Mouse (Mus musculus) T-cell, adult 2 months (primary cell): ENCODE measurements around the gene Nxn.

Experiments used
- DNase-seq: peaks from one replicate; pipeline ENCODE4 v3.0.0; 2022; ENCODE audit warnings: low spot score

Gene Nxn

DNA sequence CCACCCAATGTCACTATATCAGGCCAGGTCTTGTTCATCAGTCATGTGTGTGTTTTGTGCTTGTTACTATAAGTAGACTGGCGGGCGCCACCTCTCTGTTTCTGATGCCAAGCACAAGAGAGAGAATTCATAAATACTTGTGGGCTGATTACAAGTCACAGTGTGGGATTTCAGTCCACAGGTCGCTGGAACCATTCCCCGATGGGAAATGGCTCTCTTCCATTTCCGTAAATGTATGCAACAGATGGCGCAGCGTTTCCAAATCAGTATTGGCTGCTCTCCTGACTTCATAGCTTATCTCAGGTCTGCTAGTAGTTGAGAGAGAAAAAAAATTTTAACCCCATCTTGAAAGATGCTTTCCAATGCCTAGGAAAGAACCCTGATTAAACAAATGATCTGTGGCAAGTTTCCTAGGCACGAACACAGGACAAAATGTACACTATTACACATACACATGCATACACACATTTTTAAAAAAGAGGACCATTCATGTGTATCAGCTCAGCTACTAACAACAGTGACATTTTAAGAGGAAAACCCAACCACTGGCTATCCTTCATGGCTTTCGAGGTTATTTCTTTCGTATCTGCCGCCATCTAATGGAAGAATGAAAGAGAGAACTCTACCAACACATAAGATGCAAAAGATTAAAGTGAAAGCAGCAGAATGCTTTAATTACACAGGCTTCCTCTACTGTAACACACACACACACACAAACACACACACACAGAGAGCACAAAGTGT is 819 bp upstream of the Nxn start:
- DNase-seq: peak; percentile 31

DNA sequence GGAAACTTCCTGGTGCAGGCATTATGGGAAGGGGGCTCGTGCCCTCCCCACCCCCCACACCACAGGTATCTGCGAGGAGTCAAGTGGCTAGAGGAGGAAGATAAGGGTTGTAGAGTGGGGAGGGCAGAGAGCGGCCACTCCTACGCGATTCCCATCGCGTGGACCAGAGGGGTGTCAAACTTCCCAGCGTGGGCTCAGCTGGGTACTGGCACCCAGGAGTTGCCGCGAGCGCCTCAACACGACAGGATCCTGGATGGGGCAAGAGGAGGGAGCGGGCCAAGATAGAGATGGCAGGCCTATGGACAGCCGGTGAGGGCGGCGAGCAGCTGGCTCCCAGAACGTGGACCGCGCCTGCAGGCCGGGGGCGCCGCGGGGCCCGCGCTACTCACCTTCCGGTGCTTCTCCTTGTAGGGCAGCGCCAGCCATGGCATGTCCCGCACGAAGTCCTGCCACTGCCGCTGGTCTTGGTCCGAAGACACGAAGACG is 585 bp downstream of the Nxn start:
- DNase-seq: no peak

- DNase-seq: no peak
These were observed 1.2 kb downstream of the Nxn start for GRCm38 (mm10) chr11:76397650-76398311.

DNA sequence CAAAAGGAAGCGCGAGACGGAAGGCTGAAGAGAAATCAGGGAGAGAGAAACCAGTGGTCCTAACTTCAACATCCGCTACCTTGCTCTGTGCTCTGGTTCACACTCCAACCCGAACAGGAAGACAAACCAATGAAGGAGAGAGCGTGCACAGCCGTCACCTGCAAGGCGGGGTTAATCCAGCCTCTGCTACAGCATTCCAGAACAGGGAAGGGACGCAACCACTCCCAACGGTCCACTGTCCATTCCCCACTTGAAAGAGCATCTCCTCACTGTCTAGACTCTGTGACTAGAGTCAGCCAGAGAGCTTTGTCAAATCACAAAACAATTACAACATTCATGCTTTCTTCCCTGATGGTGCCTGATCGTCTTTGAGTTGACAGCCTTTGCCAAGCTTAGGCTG is 5.9 kb downstream of the Nxn start:
- DNase-seq: no peak

DNA sequence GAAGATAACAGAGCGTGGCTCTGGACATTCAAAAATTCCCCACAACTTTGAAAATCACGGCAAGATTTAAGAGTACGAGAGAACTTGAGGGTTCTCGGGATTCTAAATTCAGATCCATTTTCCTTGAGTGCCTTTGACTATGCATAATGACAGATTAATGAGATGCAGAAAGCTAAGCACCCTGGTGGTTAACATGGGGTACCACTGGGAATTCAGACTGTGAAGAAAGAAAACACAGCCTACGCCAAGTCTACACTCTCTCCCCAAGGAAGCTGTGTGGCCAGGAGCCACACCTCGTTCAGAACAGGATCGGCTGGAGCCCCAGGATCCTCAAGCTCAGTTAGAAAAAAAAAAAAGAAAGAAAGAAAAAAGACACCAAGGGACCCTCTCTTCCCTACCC is 6.4 kb downstream of the Nxn start:
- no peak for DNase-seq

DNA sequence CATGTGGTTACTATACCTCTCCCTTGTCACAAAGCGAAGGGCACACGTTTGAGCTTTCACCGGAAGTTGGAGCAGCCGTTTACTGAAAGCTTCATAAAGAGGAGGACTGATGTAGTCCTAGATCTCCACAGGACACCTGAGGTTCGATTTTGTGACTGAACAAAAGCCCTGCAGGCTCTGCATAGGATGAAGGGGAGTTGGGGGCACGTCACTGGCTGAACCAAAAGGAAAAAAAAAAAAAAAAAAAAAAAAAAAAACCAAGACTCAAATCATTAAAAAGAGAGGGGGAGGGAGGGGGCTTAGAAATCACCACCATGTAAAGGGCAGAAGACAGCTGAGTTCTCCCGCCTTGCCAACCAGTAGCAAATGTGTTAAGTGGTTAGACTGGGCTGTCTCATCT is 10.2 kb downstream of the Nxn start:
- DNase-seq: no peak

DNA sequence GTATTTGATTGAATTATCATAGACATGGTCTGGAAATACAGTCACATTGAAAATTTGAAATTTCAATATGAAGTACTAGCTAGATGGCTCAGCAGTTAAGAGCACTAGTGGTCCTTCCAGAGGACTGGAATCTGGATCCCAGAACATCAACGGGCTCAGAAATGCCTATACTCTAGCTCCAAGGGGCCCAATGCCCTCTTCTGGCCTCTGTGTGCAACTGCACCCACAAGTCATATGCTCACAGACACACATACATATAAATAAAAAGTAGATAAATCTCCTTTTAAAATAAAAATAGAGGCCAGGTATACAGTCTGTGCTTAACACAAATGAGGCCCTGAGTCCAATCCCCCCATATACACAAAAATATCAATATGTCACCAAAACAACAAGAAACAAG is 11.8 kb downstream of the Nxn start:
- DNase-seq: no peak

DNA sequence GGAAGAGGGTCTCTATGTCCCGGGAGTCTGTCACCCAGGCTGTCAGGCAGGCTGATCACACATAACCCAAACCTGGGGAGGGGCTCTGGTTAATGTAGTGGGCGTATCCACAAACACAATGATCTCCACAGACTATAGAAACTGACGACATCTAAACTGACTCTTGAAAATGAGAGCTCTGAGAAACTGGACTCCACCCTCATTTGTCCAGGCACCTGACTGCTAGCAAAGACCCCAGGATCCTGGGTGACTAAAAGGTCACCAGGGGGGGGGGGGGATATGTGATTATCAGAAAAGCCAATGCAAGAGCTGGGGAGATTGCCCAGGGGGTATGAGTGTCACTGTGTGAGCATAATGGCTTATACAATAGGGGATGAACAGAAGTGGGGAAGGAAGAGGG is 13.2 kb downstream of the Nxn start:
- DNase-seq: no peak

GRCm38 (mm10) chr11:76385017-76385416 is 13.9 kb downstream of the Nxn start:
- DNase-seq: no peak

- no peak for DNase-seq
These were observed 14.6 kb downstream of the Nxn start for GRCm38 (mm10) chr11:76384307-76384706.

DNA sequence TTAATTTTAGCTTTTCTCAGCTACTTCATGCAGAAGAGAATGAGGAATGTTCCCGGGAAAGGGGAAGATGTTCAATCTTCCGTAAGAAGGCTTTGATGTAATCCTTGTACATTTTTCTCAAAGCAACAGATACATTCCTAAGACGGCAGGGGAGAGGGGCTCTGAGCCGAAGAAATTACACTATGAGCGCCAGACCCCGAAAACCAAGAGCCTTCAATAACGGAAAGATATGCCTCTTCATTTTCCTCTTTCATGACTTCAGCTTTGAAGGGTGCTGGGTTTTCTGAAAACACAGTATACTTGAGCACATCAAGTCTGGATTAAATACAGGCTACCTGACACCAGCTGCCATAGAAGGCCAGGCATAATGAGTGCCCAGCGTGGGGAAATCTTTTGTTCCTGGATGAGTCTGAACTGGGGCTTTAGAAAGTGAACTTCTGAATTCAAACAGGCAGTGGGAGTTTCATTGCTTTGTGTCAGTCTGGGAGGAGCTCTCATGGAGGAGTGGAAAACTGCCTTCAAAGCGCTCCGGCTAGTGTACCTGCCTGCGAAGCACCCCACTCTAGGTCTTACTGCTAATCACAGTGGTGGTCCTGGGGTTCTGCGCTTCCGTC is 16.1 kb downstream of the Nxn start:
- DNase-seq: no peak

DNA sequence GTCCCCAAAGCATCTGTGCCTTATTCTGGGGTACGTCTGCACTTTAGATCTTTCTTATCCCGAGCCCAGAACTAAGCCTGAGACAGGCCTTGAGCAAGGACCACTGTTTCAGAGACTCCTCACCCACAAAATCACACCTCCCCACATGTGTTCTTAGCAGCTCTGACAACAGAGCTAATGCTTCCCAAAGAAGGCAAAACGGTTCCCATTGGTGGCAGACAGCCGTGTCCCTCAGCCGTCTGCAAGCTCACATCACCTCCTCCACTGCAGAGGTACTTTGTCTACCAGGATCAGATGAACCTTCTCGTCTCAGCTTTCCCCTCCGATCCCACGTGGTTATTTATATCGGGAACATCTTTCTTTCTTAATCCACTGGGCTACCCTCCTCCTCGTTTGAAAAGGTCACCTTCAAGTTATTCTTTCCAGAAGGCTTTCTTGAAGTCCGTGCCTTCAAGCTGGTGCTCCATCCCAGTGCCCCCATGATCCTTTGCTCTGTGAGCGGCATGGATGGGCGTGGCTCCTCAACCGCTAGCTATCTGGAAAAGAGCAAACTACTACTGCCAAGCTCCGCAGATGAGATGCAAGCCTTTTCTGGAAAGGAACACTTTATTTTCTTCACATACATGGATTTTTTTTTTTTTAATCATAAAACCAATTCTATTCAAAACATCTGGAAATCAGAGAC is 17.6 kb downstream of the Nxn start:
- no peak for DNase-seq

DNA sequence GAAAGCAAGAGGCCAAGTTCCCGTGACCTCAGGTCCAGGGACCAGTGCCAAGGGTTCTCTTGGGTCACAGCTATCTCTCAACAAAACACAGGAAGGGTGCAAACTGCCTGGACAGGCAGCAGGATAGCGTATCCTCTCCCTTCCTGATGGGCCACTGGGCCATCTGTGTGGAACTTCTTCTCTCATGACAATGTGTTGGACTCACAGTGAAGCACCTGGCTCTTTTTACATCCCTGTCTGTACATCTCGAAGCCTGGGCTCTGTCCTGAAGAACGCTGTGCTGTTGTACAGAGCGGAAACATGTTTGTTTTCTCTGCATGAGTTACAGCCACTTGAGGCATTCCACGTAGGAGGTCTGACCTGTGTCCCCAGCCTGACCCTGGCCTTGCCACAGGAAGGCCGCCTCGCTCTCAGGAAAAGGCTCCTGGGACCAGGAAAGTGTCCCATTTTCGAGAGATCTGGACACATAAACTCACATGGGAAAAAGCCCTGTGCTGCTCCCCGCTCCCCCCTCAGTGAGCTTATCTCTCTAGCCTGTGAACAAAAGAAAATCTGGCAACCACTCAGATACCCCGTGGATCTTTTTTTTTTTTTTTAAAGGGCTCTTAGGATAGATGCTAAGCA is 18.9 kb downstream of the Nxn start:
- DNase-seq: no peak

DNA sequence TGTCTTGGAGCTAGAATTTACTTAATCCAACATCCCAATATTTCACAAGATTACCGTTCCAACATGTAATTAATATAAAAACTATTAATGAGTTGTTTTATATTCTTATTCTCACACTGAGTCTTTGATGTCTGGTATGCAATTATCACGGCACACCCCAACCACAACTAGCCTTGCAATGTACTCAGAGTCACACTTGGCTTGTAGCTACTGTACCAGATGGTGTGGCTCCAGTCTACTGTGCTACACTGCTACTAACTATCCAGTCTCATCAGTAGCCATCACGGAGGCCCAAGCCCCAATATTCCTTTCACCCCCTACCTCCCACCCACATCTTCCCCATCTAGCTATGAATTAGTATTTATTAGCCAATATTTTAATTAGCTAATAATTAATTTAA is 22.5 kb downstream of the Nxn start:
- DNase-seq: no peak

GRCm38 (mm10) chr11:76374491-76375185 is 24.3 kb downstream of the Nxn start:
- no peak for DNase-seq

GRCm38 (mm10) chr11:76372534-76372933 is 26.4 kb downstream of the Nxn start:
- no peak for DNase-seq

GRCm38 (mm10) chr11:76372120-76372519 is 26.8 kb downstream of the Nxn start:
- no peak for DNase-seq

DNA sequence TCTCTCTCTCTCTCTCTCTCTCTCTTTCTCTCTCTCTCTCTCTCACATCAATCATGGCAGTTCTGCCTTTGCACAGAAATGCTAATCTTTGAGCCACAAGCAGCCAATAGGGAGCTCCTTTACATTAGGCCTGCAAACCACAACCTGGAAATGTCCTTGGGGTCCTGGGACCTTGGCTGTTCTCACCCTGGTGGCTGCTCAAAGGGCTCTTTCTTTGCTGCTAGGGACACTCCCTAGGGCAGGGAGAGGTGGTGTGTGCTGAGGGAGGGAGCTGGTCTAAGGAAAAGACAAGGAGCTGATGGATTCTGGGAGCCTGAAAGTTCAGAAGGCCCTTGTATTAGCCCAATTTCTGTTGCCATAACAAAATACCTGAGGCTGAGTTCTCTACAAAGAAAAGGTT is 28.4 kb downstream of the Nxn start:
- no peak for DNase-seq

DNA sequence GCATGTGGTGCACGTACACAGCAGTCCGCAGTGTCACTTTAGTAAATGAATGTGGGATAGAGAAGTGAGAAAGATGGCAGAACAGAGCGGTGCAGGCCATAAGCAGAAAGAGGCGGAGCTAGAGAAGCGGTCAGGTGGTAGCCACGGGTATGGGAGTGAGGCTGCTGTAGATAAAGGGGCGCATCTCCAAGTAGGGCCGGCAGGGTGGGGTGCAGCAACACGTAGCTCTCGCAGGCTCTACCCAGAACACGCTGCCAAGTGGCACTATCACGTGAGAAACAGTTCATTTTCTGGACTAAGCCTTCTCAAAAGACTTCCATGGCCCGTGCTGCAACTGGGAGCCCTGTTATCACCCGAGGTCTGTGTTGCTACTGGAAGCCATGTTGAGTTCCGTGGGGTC is 32.2 kb downstream of the Nxn start:
- no peak for DNase-seq

GRCm38 (mm10) chr11:76364038-76364437 is 34.9 kb downstream of the Nxn start:
- DNase-seq: no peak

- DNase-seq: no peak
These were observed 35.3 kb downstream of the Nxn start for GRCm38 (mm10) chr11:76363636-76364035.

GRCm38 (mm10) chr11:76363178-76363577 is 35.8 kb downstream of the Nxn start:
- no peak for DNase-seq
